Mouse (Mus musculus) stomach, postnatal 0 days (tissue): ENCODE results near the gene Prr15.

ENCODE experiments used
- CTCF ChIP-seq: IDR thresholded peaks from 2 replicates; pipeline ENCODE4 v1.5.1; 2016; ENCODE audit warnings: antibody characterized with exemption, low read depth, mild to moderate bottlenecking, moderate library complexity
- EP300 ChIP-seq: optimal IDR thresholded peaks from 2 replicates; pipeline ENCODE3; 2016; ENCODE audit warnings: antibody characterized with exemption

DNA sequence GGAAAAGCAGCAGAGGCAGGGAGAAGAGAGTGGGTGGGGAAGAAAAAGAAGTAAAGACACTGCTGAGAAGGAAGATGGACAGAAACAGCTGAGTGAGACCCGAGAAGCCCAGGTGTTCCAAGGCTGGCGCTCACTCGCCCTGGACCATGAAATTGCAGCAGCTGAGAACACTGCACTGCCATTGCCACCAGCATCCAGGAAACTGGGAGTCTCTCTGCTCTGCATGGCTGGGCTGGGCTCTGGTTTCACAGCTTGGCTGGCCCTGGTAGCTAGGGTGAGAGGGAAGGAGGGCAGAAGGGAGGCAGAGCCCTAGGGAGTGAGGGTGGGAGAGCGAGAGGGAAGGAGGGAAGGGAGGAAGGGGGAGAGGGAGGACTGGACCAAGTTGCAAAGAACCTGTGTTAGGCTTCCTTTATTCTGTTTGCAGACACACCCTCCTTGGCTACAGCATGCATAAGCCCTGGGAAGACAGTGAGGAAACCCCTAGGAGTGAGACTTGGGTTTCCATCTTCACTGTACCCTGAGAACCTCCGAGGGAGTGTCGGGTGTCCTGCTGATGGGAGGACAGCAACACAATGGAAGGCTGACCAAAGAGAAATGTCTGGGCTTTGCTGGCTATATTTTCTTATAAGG, 44.4 kb downstream of the Prr15 start:
- no peak for TF ChIP-seq CTCF
- no peak for TF ChIP-seq EP300
